Mouse (Mus musculus): Measurements from ENCODE around the gene Gm42688. TPM values are rescaled to one million over a fixed set of nuclear protein-coding genes. Genes with fewer than 3 reads are reported as not detected.
A peak's percentile ranks its signal among the peaks of the same experiment; 100 is the strongest.

Gene Gm42688
- polyA plus RNA-seq, 1 experiment from 2014 or later, result 4.3 TPM

DNA sequence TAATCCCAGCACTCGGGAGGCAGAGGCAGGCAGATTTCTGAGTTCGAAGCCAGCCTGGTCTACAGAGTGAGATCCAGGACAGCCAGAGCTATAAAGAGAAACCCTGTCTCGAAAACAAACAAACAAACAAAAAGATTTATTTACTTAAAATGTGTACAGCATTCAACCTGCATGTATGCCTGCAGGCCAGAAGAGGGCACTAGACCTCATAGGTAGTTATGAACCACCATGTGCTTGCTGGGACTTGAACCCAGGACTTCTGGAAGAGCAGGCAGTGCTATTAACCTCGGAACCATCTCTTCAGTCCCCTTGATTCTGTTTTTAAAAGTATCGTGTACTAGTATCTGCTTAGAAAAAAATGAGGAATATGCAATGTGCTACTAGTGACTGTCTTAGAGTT, 26.0 kb downstream of the Gm42688 start:
- Histone ChIP-seq H3K4me1 (ENCODE audit: control insufficient read depth, insufficient read depth, low read length) (peaks cover 16% of the 10 kb centered on the region), H3K27me3 (ENCODE audit: control insufficient read depth, insufficient read depth, low read length) (no peaks in the 10 kb centered on the region), H3K9ac (replicated peaks; ENCODE audit: low read length) (no peak overlapping the region), H3K4me3 (replicated peaks; ENCODE audit: low read depth, low read length) (no peak overlapping the region), H3K4me2 (ENCODE audit: low read length) (no peak overlapping the region), H3K36me3 (ENCODE audit: control insufficient read depth, insufficient read depth, low read length) (no peaks in the 10 kb centered on the region), H3K9me3 (ENCODE audit: control insufficient read depth, low read length) (no peaks in the 10 kb centered on the region), H3K27ac (replicated peaks; ENCODE audit: low read depth, low read length) (no peak overlapping the region)
- DNase-seq (no peak), ATAC-seq (ENCODE audit: low FRiP score, low TSS enrichment) (no peak)
- 93% methylated on average over 5 of the region's 5 CpGs for WGBS

DNA sequence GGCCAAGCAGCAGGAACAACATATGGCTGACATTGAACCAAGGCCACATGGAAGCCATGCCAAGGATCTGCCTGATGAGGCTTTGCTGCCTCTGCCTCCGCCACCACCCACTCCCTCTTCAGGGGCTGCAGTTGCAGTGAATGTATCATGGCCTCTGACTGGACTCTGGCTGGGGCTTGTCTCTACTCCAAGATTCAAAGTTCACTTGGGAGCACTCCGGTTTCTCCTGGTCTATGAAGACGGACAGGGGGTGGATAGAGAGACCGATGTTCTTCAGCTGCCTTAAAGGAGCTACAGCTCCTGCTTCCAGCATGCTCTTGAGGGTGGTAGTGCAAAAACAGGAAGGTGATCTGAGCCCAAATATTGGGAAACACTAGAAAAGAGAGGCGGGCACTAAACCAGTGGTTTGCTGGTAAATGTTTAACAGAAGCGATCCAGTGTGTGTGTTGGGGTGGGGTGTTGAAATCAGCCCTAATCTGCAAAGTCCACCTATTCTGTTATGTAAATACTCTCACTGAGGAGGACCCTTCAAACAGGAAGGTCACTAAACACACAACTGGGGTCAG, 30.1 kb downstream of the Gm42688 start:
- Histone ChIP-seq H3K4me1 (ENCODE audit: control insufficient read depth, insufficient read depth, low read length) (peaks cover 11% of the 10 kb centered on the region; the same call in 1 of the 2 replicates), H3K4me3 (replicated peaks; ENCODE audit: low read depth, low read length) (no peak overlapping the region), H3K27ac (replicated peaks; ENCODE audit: low read depth, low read length) (no peak overlapping the region), H3K36me3 (ENCODE audit: control insufficient read depth, insufficient read depth, low read length) (no peaks in the 10 kb centered on the region), H3K4me2 (ENCODE audit: low read length) (no peak overlapping the region), H3K27me3 (ENCODE audit: control insufficient read depth, insufficient read depth, low read length) (0 out of 2 replicates have a peak, but pooled peaks cover 2% of the 10 kb centered on the region), H3K9ac (replicated peaks; ENCODE audit: low read length) (no peak overlapping the region), H3K9me3 (ENCODE audit: control insufficient read depth, low read length) (no peaks in the 10 kb centered on the region)
- DNase-seq (no peak), ATAC-seq (ENCODE audit: low FRiP score, low TSS enrichment) (no peak)
- 91% methylated on average over 6 of the region's 6 CpGs for WGBS

DNA sequence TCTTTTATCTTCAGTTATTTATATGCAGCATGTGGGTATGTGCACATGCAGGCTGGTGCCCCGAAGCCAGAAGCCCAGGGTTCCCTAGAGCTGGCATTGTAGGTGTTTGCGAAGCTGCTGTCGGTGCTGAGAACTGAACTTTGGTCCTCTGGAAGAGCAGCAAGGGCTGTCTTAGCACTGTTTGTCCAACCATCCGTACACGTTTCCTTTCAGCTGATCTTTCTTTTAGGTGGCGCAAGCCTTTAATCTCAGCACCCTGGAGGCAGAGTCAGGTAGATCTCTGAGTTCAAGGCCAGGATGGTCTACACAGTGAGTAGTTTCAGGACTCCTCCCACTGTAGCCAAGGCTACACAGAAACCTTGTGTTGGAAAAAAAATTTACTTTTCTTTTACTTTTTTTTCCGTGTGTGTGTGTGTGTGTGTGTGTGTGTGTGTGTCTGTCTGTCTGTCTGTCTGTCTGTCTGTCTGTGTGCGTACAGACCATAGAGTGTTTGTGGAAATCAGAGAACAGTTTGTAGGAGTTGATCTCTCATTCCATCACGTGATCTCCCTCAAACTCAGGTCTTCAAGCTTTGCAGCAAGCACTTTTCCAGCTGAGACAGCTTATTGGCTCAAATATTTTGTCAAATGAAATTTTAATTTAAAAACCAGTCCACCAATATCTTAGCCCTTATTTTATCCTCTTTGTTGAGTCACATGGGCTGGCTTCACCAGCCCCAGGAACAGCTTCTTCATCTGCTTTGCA, 30.9 kb downstream of the Gm42688 start:
- ATAC-seq (ENCODE audit: low FRiP score, low TSS enrichment), result no peak
- no peak overlapping the region for H3K9ac ChIP-seq (replicated peaks; ENCODE audit: low read length)
- H3K4me3 ChIP-seq (replicated peaks; ENCODE audit: low read depth, low read length), result no peak overlapping the region
- H3K9me3 ChIP-seq (ENCODE audit: control insufficient read depth, low read length), result no peaks in the 10 kb centered on the region
- no peaks in the 10 kb centered on the region for H3K36me3 ChIP-seq (ENCODE audit: control insufficient read depth, insufficient read depth, low read length)
- H3K4me2 ChIP-seq (ENCODE audit: low read length), result no peak overlapping the region
- no peak overlapping the region for H3K27ac ChIP-seq (replicated peaks; ENCODE audit: low read depth, low read length)
- no peak for DNase-seq
- 88% methylated on average over 9 of the region's 9 CpGs for WGBS
- H3K27me3 ChIP-seq (ENCODE audit: control insufficient read depth, insufficient read depth, low read length), result 0 out of 2 replicates have a peak, but pooled peaks cover 2% of the 10 kb centered on the region
- peaks cover 19% of the 10 kb centered on the region for H3K4me1 ChIP-seq (ENCODE audit: control insufficient read depth, insufficient read depth, low read length)

DNA sequence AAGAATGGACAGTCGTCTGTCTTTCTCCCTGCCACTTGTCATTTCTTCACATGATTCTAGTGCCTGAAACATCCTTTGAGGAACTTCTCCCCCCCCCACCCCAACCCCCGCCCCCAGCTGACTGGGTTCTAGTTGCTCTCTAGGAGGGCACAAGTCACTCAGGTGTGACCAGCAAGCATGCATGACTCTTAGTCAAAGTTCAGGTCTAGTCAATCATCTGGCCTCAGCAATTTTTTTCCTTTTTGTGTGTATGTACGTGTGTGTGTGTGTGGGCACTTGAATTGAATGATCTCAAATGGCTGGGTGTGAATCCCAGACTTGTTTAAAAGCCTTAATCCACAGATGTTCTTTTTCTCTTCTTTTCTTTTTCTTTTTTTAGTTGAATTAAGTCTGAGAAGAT, 32.8 kb downstream of the Gm42688 start:
- H3K9ac ChIP-seq (replicated peaks; ENCODE audit: low read length), result no peak overlapping the region
- H3K27me3 ChIP-seq (ENCODE audit: control insufficient read depth, insufficient read depth, low read length), result 0 out of 2 replicates have a peak, but pooled peaks cover 2% of the 10 kb centered on the region
- ATAC-seq (ENCODE audit: low FRiP score, low TSS enrichment) (no peak), DNase-seq (no peak)
- H3K4me3 ChIP-seq (replicated peaks; ENCODE audit: low read depth, low read length), result no peak overlapping the region
- 67% methylated on average over 3 of the region's 3 CpGs for WGBS
- H3K4me2 ChIP-seq (ENCODE audit: low read length), result no peak overlapping the region
- peaks cover 32% of the 10 kb centered on the region for H3K4me1 ChIP-seq (ENCODE audit: control insufficient read depth, insufficient read depth, low read length)
- no peaks in the 10 kb centered on the region for H3K9me3 ChIP-seq (ENCODE audit: control insufficient read depth, low read length)
- H3K27ac ChIP-seq (replicated peaks; ENCODE audit: low read depth, low read length), result no peak overlapping the region
- no peaks in the 10 kb centered on the region for H3K36me3 ChIP-seq (ENCODE audit: control insufficient read depth, insufficient read depth, low read length)

DNA sequence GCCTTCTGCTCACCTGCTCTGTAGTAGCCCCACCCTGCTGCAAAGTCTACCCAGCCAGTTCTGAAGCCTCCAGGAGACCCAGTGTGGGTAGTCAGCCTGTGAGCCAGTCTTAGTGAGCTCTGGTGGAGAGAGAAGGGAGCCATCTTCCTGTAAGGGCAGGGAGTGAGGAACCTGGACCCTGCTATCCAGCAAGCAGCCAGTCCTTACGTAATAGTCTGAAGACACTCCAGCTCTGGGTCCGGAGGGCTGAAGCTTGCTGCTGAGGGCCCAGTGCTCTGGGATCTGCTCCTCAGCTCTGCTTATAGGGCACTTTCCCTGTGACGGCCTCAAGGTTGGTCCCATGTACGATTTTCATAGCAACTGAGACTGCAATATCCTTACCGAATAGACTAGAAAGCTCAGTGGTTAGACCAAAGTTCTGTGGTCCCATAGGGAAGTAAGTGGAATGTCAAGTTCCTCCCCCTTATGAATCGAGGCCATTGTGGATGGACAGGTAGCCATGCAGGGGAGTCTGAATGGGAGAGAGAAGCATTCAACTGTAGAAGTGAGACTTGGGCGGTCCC, 33.6 kb downstream of the Gm42688 start, which contains the start of gene Rtkn:
Rtkn (plus strand) TSS at position 513 of the 563 bp plus-strand sequence.
- Histone ChIP-seq H3K9ac (replicated peaks; ENCODE audit: low read length) (peak within 1 kb of the TSS; percentile 62), H3K4me1 (ENCODE audit: control insufficient read depth, insufficient read depth, low read length) (peaks cover 32% of the 10 kb centered on the region), H3K9me3 (ENCODE audit: control insufficient read depth, low read length) (no peaks in the 10 kb centered on the region), H3K27ac (replicated peaks; ENCODE audit: low read depth, low read length) (no peak within 1 kb of the TSS), H3K4me3 (replicated peaks; ENCODE audit: low read depth, low read length) (peak within 1 kb of the TSS; percentile 39; the same call in 1 of the 2 replicates), H3K27me3 (ENCODE audit: control insufficient read depth, insufficient read depth, low read length) (0 out of 2 replicates have a peak, but pooled peaks cover 2% of the 10 kb centered on the region), H3K36me3 (ENCODE audit: control insufficient read depth, insufficient read depth, low read length) (no peaks in the 10 kb centered on the region), H3K4me2 (ENCODE audit: low read length) (peak within 1 kb of the TSS; percentile 65)
- 60% methylated on average over 7 of the region's 7 CpGs for WGBS
- DNase-seq (no peak), ATAC-seq (ENCODE audit: low FRiP score, low TSS enrichment) (no peak)

DNA sequence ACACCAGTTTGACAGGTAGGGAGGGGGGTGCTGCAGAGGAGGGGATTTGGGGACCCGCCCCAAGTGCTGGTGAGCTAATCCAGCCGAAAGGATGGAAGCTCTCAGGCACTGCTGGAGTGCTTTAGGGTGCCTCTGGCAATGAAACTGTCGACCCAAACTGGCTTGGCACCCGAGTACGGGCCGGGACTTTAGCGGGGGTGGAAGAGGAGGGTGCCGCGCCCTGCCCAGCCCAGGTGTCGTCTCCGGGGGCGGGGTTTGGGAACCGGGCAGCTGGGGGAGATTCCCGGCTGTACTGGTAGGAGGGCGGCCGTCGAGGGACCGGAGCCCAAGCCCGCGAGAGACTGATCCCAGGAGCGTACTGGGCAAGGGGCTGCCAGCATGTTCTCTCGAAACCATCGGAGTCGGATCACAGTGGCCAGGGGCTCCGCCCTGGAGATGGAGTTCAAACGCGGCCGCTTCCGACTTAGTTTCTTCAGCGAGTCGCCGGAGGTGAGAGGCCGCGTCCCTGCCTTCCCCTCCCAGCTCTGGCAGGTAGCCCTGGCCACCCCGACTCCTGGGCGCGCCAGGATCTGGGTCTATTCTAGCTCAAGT, 34.2 kb downstream of the Gm42688 start:
- Histone ChIP-seq H3K27me3 (ENCODE audit: control insufficient read depth, insufficient read depth, low read length) (0 out of 2 replicates have a peak, but pooled peaks cover 2% of the 10 kb centered on the region), H3K4me3 (replicated peaks; ENCODE audit: low read depth, low read length) (peak overlapping the region; percentile 39; the same call in 1 of the 2 replicates), H3K4me2 (ENCODE audit: low read length) (peak overlapping the region; percentile 65), H3K27ac (replicated peaks; ENCODE audit: low read depth, low read length) (no peak overlapping the region), H3K4me1 (ENCODE audit: control insufficient read depth, insufficient read depth, low read length) (peaks cover 32% of the 10 kb centered on the region), H3K9ac (replicated peaks; ENCODE audit: low read length) (peak overlapping the region; percentile 40), H3K36me3 (ENCODE audit: control insufficient read depth, insufficient read depth, low read length) (no peaks in the 10 kb centered on the region), H3K9me3 (ENCODE audit: control insufficient read depth, low read length) (no peaks in the 10 kb centered on the region)
- ATAC-seq (ENCODE audit: low FRiP score, low TSS enrichment), result no peak
- 4% methylated on average over 37 of the region's 37 CpGs for WGBS
- no peak for DNase-seq

DNA sequence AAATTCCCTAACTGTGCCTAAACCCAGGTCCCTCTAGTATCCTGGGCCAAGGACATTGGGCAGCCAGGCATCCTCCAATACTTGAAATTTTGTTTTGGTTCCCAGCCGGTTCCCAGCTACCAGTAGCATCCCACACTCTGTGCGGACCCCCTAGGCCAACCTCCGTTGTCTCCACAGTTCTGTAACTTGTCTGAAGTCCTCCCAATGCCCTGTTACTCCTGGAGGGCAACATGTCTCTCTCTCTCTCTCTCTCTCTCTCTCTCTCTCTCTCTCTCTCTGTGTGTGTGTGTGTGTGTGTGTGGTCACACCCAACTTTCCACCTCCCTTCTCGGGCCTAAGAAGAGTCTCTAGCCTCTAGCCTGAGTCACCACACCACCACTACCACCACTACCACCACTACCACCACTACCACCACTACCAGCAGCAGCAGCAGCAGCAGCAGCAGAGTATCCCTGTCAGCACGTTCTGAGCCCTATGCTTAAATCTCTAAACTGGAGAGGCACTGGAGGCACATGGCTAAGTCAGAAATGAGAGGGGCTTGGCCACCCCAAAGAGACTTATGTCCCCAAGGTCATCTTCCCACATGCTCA, 35.0 kb downstream of the Gm42688 start:
- Histone ChIP-seq H3K9ac (replicated peaks; ENCODE audit: low read length) (peak overlapping the region; percentile 62), H3K27ac (replicated peaks; ENCODE audit: low read depth, low read length) (peak overlapping the region; percentile 90), H3K9me3 (ENCODE audit: control insufficient read depth, low read length) (no peaks in the 10 kb centered on the region), H3K4me3 (replicated peaks; ENCODE audit: low read depth, low read length) (peak overlapping the region; percentile 39), H3K4me1 (ENCODE audit: control insufficient read depth, insufficient read depth, low read length) (peaks cover 32% of the 10 kb centered on the region), H3K36me3 (ENCODE audit: control insufficient read depth, insufficient read depth, low read length) (no peaks in the 10 kb centered on the region), H3K4me2 (ENCODE audit: low read length) (peak overlapping the region; percentile 65), H3K27me3 (ENCODE audit: control insufficient read depth, insufficient read depth, low read length) (0 out of 2 replicates have a peak, but pooled peaks cover 2% of the 10 kb centered on the region)
- no peak for DNase-seq
- WGBS, result 17% methylated on average over 5 of the region's 5 CpGs
- ATAC-seq (ENCODE audit: low FRiP score, low TSS enrichment), result peak; percentile 6; the same call in 1 of the 2 replicates

DNA sequence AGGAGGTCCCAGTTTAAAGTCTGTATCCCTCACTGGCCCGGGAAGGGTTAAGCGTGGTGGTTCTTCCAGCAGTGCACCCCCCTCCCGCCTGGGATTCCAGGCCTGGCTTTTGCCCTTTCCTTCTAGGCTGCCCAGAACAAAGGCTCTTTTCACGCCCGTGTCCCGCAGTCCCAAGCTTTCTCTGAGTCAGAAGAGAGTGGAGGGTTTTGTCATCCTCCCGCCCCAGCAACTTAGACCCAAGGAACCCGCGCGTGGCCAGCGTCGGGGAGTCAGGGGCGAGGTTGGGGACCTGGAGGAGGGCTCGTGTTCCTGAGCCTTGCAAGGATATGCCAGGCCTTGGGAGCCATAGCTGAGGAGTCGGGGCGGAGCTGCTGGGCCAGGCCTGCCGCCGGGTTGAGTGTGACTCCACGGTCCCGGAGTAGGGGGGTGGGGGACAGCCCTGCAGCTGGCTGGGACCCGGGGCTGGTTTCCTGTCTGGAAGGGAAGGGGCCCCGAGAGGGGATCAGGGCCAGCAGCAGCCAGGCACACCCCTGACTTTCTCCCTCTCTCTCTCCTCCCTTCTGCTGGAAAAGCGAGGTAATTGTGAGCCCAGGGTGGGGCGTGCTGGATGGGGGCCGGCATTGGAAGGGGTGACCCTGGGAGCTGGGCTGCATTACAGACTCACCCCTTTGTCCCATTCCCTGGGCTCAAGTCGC, 35.6 kb downstream of the Gm42688 start:
- WGBS, result under 1% methylated on average over 25 of the region's 26 CpGs
- no peaks in the 10 kb centered on the region for H3K36me3 ChIP-seq (ENCODE audit: control insufficient read depth, insufficient read depth, low read length)
- H3K4me3 ChIP-seq (replicated peaks; ENCODE audit: low read depth, low read length), result peak overlapping the region; percentile 39
- H3K9ac ChIP-seq (replicated peaks; ENCODE audit: low read length), result peak overlapping the region; percentile 62
- no peaks in the 10 kb centered on the region for H3K9me3 ChIP-seq (ENCODE audit: control insufficient read depth, low read length)
- H3K27me3 ChIP-seq (ENCODE audit: control insufficient read depth, insufficient read depth, low read length), result peaks cover 5% of the 10 kb centered on the region; the same call in 1 of the 2 replicates
- H3K4me2 ChIP-seq (ENCODE audit: low read length), result peak overlapping the region; percentile 65
- peaks cover 34% of the 10 kb centered on the region for H3K4me1 ChIP-seq (ENCODE audit: control insufficient read depth, insufficient read depth, low read length)
- peak; percentile 82 for ATAC-seq (ENCODE audit: low FRiP score, low TSS enrichment)
- peak overlapping the region; percentile 90 for H3K27ac ChIP-seq (replicated peaks; ENCODE audit: low read depth, low read length)
- peak; percentile 73 for DNase-seq
